Mouse (Mus musculus) hindbrain, embryonic 11.5 days (tissue): ENCODE results near the gene Cep128. TPM values are rescaled to one million over a fixed set of nuclear protein-coding genes. Genes with fewer than 3 reads are reported as not detected.

Source experiments
- ATAC-seq: fragments of 200-750 bp; cut with Nextera tagmentation; 2 replicates; pipeline ENCODE4 v1.8.0; 2017; ENCODE audit warnings: mild to moderate bottlenecking, moderate TSS enrichment, moderate library complexity; ENCODE audit not compliant: low FRiP score
- DNase-seq: peaks from one replicate; pipeline ENCODE4 v3.0.0-alpha.2; 2015; ENCODE audit warnings: low spot score
- H3K27ac ChIP-seq: fragments of 300-500 bp; sonication (generic); 2 replicates; pipeline ENCODE4 v1.5.1; 2014; ENCODE audit warnings: mild to moderate bottlenecking, low read depth, low read length
- H3K27me3 ChIP-seq: fragments of 300-500 bp; sonication (generic); 2 replicates; pipeline ENCODE4 v1.6.1; 2014; ENCODE audit warnings: mild to moderate bottlenecking, low read length, moderate library complexity, mixed read lengths; ENCODE audit not compliant: control insufficient read depth, insufficient read depth
- H3K36me3 ChIP-seq: fragments of 300-500 bp; sonication (generic); 2 replicates; pipeline ENCODE4 v1.6.1; 2014; ENCODE audit warnings: mild to moderate bottlenecking, low read length, moderate library complexity, mixed read lengths; ENCODE audit not compliant: control insufficient read depth, insufficient read depth
- H3K4me1 ChIP-seq: fragments of 300-500 bp; sonication (generic); replicated peaks from 2 replicates; pipeline ENCODE4 v1.6.1; 2014; ENCODE audit warnings: low read length, mixed read lengths; ENCODE audit not compliant: control insufficient read depth, insufficient read depth
- H3K4me2 ChIP-seq: fragments of 300-500 bp; sonication (generic); replicated peaks from 2 replicates; pipeline ENCODE4 v1.6.1; 2014; ENCODE audit warnings: mild to moderate bottlenecking, low read depth, low read length
- H3K4me3 ChIP-seq: fragments of 300-500 bp; sonication (generic); 2 replicates; pipeline ENCODE4 v1.5.1; 2014; ENCODE audit warnings: low read depth, low read length
- H3K9ac ChIP-seq: fragments of 300-500 bp; sonication (generic); 2 replicates; pipeline ENCODE4 v1.6.1; 2014; ENCODE audit warnings: low read depth, low read length
- H3K9me3 ChIP-seq: fragments of 300-500 bp; sonication (generic); 2 replicates; pipeline ENCODE4 v1.6.1; 2016; ENCODE audit warnings: low read length; ENCODE audit not compliant: control insufficient read depth
- WGBS: fragments of 180-500 bp; shearing (Covaris S2); extraction: QIAGEN DNeasy Blood & Tissue Kit; methylation state at CpG from one replicate; pipeline ENCODE4 v1.1.7; 2014; 5-methylcytosine and 5-hydroxymethylcytosine counted together
- polyA plus RNA-seq: library from polyadenylated mRNA; unstranded; fragments of >200 nt; fragmentation: Nextera tagmentation; extraction: Ambion mirVana; gene quantifications from 2 replicates; pipeline ENCODE4 v1.2.1, GENCODE M21; 2014

The Cep128 gene
- polyA plus RNA-seq, 1 experiment from 2014 or later = 10.7 TPM

DNA sequence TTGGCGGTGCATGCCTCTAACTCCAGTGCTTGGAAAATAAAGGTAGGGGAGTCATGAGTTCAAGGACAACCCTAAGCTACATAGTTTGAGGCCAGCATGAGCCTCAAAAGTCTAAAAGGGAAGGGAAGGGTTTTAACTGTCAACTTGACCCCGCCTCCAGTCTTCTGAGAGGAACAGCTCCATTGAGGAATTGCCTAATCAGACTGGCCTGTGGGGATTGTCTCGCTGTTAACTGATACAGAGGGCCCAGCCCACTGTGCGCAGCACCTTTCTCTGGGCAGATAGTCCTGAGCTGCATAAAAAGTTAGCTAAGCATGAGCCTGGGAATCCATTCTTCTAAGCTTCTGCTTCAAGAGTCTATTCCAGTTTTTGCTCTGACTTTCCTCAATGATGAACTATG is 56.7 kb downstream of the Cep128 start:
- Histone ChIP-seq H3K27ac (no peak overlapping the region), H3K36me3 (no peaks in the 10 kb centered on the region), H3K4me1 (no peaks in the 10 kb centered on the region), H3K4me2 (no peak overlapping the region), H3K4me3 (no peak overlapping the region), H3K27me3 (no peaks in the 10 kb centered on the region), H3K9me3 (no peaks in the 10 kb centered on the region), H3K9ac (no peak overlapping the region)
- DNase-seq (no peak), ATAC-seq (no peak)
- 66% methylated on average over 4 of the region's 4 CpGs for WGBS

DNA sequence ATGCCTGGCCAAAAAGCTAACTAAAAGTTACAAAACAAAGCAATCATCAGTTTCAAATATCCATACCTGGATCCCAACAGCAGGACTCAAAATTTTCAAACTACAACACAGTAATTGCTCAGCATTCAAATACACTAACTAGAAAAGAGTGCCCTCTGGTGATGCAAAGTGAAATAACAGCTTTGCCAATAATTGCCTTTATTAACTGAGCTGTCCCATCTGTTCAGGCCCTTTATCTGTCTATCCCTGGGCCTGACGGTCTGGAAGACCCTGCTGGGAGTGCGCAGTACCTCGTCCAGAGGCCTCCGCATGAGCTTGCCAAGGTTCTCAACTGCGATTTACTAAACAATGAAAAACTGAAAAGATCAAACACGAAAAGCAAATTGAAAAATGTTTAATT is 58.1 kb downstream of the Cep128 start:
- no peaks in the 10 kb centered on the region for H3K36me3 ChIP-seq
- H3K4me1 ChIP-seq = no peaks in the 10 kb centered on the region
- peak; percentile 78 for DNase-seq
- no peak overlapping the region for H3K9ac ChIP-seq
- H3K4me3 ChIP-seq = no peak overlapping the region
- H3K27me3 ChIP-seq = no peaks in the 10 kb centered on the region
- 53% methylated on average over 6 of the region's 6 CpGs for WGBS
- no peaks in the 10 kb centered on the region for H3K9me3 ChIP-seq
- no peak overlapping the region for H3K4me2 ChIP-seq
- peak; percentile 91 for ATAC-seq
- no peak overlapping the region for H3K27ac ChIP-seq

DNA sequence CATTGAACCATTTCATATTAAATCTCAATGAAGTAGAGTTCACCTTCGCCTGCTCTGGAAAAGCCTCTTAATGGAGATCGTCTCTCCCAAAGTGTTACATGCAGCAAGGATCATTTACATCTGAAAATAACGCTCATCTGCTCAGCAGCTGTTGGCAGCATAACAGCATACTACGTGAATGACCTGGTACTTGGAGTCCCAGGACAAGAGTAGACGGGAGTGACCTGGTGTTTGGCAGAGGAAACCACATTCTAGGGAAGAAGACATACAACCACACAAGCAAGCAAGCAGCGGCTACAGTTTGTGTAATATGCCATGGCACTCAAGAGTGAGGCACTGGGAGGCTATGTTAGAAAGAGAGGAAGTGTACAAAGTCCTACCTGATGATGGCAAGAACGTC is 69.2 kb downstream of the Cep128 start:
- H3K4me3 ChIP-seq = no peak overlapping the region
- WGBS = 88% methylated on average over 7 of the region's 7 CpGs
- DNase-seq = no peak

DNA sequence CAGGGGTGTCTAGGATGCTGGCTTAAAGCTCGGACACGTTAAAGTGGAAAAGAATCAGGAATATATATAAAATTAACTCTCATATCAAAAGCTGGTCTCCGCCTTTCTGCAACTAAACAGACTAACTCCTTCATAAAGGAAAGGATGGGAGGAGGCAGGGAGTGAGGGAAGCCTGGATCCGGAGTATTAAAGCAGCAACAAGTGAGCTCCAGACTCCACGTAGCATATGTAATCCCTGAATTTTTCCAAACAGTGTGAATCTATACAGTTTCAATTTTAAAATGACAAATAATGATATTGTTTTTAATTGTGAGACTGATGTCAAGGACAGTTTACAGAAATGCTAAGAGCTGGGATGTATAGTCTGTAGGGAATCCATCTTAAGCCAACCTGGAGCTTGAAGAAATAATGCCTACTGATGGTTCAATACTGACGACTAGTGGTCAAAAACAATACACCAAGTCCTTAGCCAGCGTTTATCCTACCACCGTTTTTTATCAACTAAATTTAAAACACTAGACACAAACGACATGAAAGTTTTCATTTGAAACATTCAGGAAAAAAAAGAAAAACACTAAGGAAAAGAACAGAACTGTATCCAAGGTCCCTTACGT is 70.1 kb downstream of the Cep128 start:
- Histone ChIP-seq H3K36me3 (no peaks in the 10 kb centered on the region), H3K9me3 (no peaks in the 10 kb centered on the region), H3K27me3 (no peaks in the 10 kb centered on the region), H3K4me2 (no peak overlapping the region), H3K9ac (no peak overlapping the region), H3K4me1 (no peaks in the 10 kb centered on the region), H3K4me3 (no peak overlapping the region), H3K27ac (no peak overlapping the region)
- 63% methylated on average over 10 of the region's 10 CpGs for WGBS
- DNase-seq = peak; percentile 51
- peak; percentile 76 for ATAC-seq

More for the DNA sequence above, 69.2 kb downstream of the Cep128 start:
- ATAC-seq = no peak
- H3K4me1 ChIP-seq = no peaks in the 10 kb centered on the region
- no peaks in the 10 kb centered on the region for H3K27me3 ChIP-seq
- no peak overlapping the region for H3K4me2 ChIP-seq
- H3K9ac ChIP-seq = no peak overlapping the region
- H3K9me3 ChIP-seq = no peaks in the 10 kb centered on the region
- H3K27ac ChIP-seq = no peak overlapping the region
- no peaks in the 10 kb centered on the region for H3K36me3 ChIP-seq

DNA sequence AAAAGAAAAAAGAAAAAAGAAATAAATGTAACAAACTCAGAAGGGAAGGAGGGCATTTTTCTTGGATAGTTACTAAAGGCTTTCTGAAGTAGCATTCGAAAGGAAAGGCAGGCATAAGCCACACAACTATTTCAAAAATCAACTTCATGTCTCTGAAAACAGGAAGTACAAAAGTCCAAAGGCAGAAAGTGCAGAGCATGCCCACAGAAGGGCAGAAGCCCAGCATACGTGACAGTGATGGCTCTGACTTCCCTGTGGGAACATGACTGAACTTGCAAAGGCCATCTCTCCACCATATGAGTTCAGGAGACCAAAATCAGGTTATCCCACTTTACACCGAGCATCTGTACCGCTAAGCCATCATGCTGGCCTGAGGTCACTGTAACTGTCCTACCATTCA is 71.6 kb downstream of the Cep128 start:
- Histone ChIP-seq H3K9ac (no peak overlapping the region), H3K4me3 (no peak overlapping the region), H3K4me2 (no peak overlapping the region), H3K27ac (no peak overlapping the region), H3K4me1 (no peaks in the 10 kb centered on the region), H3K27me3 (no peaks in the 10 kb centered on the region), H3K36me3 (no peaks in the 10 kb centered on the region), H3K9me3 (no peaks in the 10 kb centered on the region)
- WGBS = 87% methylated on average over 4 of the region's 4 CpGs
- DNase-seq (no peak), ATAC-seq (no peak)

DNA sequence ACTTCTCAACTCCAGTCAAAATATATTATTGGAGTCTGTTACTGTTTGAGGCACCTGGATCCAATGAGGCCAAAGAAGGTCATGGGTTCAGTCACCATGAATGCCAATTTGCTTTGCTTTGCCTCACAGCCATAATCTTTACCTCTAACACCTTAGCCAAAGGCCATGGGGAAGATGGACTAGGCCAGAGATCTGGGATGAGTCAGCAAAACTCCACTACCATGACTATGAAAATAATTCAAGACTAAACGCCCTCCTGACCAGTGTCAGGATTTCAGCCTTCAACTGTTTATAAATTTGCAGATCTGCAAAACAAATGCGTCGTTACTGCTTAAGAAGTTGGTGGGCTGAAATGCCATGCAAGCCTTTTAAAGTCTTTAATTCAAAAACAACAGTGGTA is 76.5 kb downstream of the Cep128 start:
- no peak for DNase-seq
- H3K4me3 ChIP-seq = no peak overlapping the region
- WGBS = 91% methylated on average over 3 of the region's 3 CpGs

DNA sequence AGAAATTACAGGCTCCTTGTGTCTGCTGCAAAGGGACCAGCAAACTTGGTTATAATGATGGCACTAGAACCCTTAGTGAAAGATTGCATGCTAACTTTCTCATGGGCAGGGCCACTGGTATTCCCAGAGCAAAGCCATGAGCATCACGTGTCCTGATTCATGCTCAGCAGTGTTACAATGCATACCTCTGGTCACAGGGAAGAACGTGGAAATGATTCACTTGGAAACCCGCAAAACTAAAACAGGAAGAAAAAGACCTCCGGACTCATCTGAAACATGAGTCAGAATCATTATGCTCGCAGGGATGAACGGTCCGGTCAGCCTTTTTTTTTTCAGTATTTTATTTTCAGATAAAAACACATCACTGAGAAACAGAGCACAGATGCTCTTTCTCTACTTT is 78.4 kb downstream of the Cep128 start:
- H3K36me3 ChIP-seq = no peaks in the 10 kb centered on the region
- DNase-seq (no peak), ATAC-seq (no peak)
- no peak overlapping the region for H3K27ac ChIP-seq
- WGBS = 91% methylated on average over 7 of the region's 7 CpGs
- no peak overlapping the region for H3K9ac ChIP-seq
- no peaks in the 10 kb centered on the region for H3K27me3 ChIP-seq
- H3K4me2 ChIP-seq = no peak overlapping the region
- no peaks in the 10 kb centered on the region for H3K9me3 ChIP-seq
- no peak overlapping the region for H3K4me3 ChIP-seq
- no peaks in the 10 kb centered on the region for H3K4me1 ChIP-seq

More for the DNA sequence above, 76.5 kb downstream of the Cep128 start:
- H3K36me3 ChIP-seq = no peaks in the 10 kb centered on the region
- no peak overlapping the region for H3K27ac ChIP-seq
- no peak for ATAC-seq
- H3K4me1 ChIP-seq = no peaks in the 10 kb centered on the region
- H3K4me2 ChIP-seq = no peak overlapping the region
- no peaks in the 10 kb centered on the region for H3K27me3 ChIP-seq
- no peaks in the 10 kb centered on the region for H3K9me3 ChIP-seq
- H3K9ac ChIP-seq = no peak overlapping the region

DNA sequence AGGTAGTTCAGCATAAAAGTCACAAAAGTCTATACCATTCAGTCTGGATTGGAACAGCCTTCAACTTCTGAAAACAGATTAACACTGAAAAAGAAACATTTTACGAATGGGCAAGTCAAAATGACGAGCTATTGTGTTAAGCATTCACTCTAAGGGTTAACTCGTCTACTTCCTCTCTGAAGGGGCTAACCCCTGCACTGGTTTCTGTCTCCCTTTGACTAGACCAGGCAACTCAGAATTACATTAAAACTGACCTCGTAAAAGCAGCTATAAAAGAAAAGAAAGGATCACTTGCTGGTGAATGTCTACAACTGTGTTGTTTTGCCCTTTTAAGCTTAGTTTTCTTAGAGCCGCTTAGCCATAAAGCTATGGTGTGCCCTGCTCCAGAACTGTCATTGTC is 79.2 kb downstream of the Cep128 start:
- H3K4me3 ChIP-seq = no peak overlapping the region
- no peak for DNase-seq
- no peaks in the 10 kb centered on the region for H3K9me3 ChIP-seq
- no peaks in the 10 kb centered on the region for H3K27me3 ChIP-seq
- no peaks in the 10 kb centered on the region for H3K4me1 ChIP-seq
- no peaks in the 10 kb centered on the region for H3K36me3 ChIP-seq
- 81% methylated on average over 5 of the region's 5 CpGs for WGBS
- ATAC-seq = no peak
- H3K27ac ChIP-seq = no peak overlapping the region
- H3K4me2 ChIP-seq = no peak overlapping the region
- no peak overlapping the region for H3K9ac ChIP-seq

DNA sequence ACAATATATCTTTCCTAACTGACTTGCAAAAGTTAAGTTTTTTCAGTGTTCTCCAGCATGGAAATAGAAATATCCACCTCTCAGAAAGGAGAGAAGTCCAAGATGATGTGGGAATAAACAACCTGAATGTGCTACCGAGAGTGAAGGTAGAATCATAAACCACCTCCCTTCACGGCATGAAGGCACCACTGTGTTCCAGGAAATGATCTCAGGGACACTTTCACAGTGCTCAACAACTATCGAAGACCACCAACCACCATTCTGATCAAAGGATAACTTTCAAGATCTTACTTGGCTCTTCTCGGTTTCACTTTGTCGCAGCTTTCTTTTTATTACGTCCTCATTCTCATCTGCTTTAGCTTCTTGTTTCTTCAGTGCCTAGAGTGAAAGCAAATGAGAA is 85.5 kb downstream of the Cep128 start:
- ATAC-seq = no peak
- Histone ChIP-seq H3K4me3 (no peak overlapping the region), H3K4me2 (no peak overlapping the region), H3K9ac (no peak overlapping the region), H3K27ac (no peak overlapping the region), H3K36me3 (no peaks in the 10 kb centered on the region), H3K4me1 (no peaks in the 10 kb centered on the region), H3K27me3 (no peaks in the 10 kb centered on the region), H3K9me3 (no peaks in the 10 kb centered on the region)
- WGBS = 98% methylated on average over 6 of the region's 6 CpGs
- no peak for DNase-seq
